Mouse (Mus musculus) heart, embryonic 10.5 days (tissue): ENCODE results near the gene Tra2a. TPM values are rescaled to one million over a fixed set of nuclear protein-coding genes. Genes with fewer than 3 reads are reported as not detected.
"Not testable (repeated sequence)": the region's sequence is repeated elsewhere in the genome, so short reads cannot be mapped to it uniquely, and the experiment has no call there.

Source experiments
- DNase-seq: peaks from one replicate; pipeline ENCODE4 v3.0.0-alpha.2; 2017; ENCODE audit warnings: low spot score
- H3K27ac ChIP-seq: fragments of 300-500 bp; sonication (generic); 2 replicates; pipeline ENCODE4 v1.5.1; 2016; ENCODE audit warnings: mild to moderate bottlenecking
- H3K27me3 ChIP-seq: fragments of 300-500 bp; sonication (generic); 2 replicates; pipeline ENCODE4 v1.6.1; 2016; ENCODE audit warnings: mild to moderate bottlenecking; ENCODE audit not compliant: poor library complexity, insufficient read depth, severe bottlenecking
- H3K36me3 ChIP-seq: fragments of 300-500 bp; sonication (generic); 2 replicates; pipeline ENCODE4 v1.6.1; 2016; ENCODE audit warnings: mild to moderate bottlenecking, moderate library complexity
- H3K4me1 ChIP-seq: fragments of 300-500 bp; sonication (generic); 2 replicates; pipeline ENCODE4 v1.6.1; 2016; ENCODE audit warnings: mild to moderate bottlenecking
- H3K4me3 ChIP-seq: fragments of 300-500 bp; sonication (generic); 2 replicates; pipeline ENCODE4 v1.5.1; 2016; ENCODE audit warnings: mild to moderate bottlenecking, moderate library complexity
- H3K9me3 ChIP-seq: fragments of 300-500 bp; sonication (generic); 2 replicates; pipeline ENCODE4 v1.6.1; 2016; ENCODE audit warnings: mild to moderate bottlenecking, moderate library complexity
- WGBS: fragments of 180-500 bp; shearing (Covaris S2); methylation state at CpG from one replicate; pipeline ENCODE4 v1.1.7; 2016; 5-methylcytosine and 5-hydroxymethylcytosine counted together
- polyA plus RNA-seq: library from polyadenylated mRNA; unstranded; fragments of >200 nt; fragmentation: Nextera tagmentation; extraction: Ambion mirVana; gene quantifications from 2 replicates; pipeline ENCODE4 v1.2.1, GENCODE M21; 2016

Tra2a gene
- polyA plus RNA-seq = 63.9 and 87.2 TPM in 2 replicates

GRCm38 (mm10) chr6:49263847-49264243, at the start of gene Tra2a:
Tra2a (minus strand) TSS chr6:49264033.
- Histone ChIP-seq H3K27ac (peak within 1 kb of the TSS; percentile 95), H3K4me1 (peaks cover 23% of the 10 kb centered on the region; the same call in 1 of the 2 replicates), H3K4me3 (peak within 1 kb of the TSS; percentile 84), H3K9me3 (no peaks in the 10 kb centered on the region), H3K36me3 (no peaks in the 10 kb centered on the region), H3K27me3 (no peaks in the 10 kb centered on the region)
- WGBS = under 1% methylated on average over 39 of the region's 39 CpGs
- DNase-seq = peak; percentile 98

- Histone ChIP-seq H3K9me3 (no peaks in the 10 kb centered on the region), H3K27ac (no peak overlapping the region), H3K4me3 (no peak overlapping the region), H3K36me3 (no peaks in the 10 kb centered on the region), H3K4me1 (no peaks in the 10 kb centered on the region), H3K27me3 (no peaks in the 10 kb centered on the region)
- DNase-seq = no peak
Measured at GRCm38 (mm10) chr6:49298286-49298685, 34.5 kb upstream of the Tra2a start.

- Histone ChIP-seq H3K4me3 (no peak overlapping the region), H3K27me3 (no peaks in the 10 kb centered on the region), H3K9me3 (no peaks in the 10 kb centered on the region), H3K27ac (no peak overlapping the region), H3K4me1 (no peaks in the 10 kb centered on the region), H3K36me3 (no peaks in the 10 kb centered on the region)
- WGBS = 83% methylated on average over 1 of the region's 1 CpGs
- no peak for DNase-seq
Measured at GRCm38 (mm10) chr6:49282122-49282521, 18.3 kb upstream of the Tra2a start.

DNA sequence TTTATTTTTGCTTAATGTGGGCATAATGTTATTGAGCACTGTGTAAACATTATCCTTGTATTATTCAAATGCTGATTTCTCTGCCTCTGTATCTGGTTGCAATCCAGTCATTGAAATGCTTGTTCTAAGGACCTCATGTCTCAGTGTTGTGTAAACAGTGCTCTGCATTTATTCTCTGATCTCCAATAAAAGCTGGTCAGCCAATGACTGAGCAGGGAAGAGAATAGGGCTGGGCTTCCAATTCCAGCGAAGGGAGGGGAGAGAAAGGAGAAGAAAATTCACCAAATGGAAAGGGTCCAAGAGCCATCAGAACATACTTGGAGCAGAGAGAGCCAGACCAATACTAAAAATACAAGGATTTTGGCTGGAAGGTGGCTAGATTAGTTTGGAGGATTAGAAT, 17.1 kb upstream of the Tra2a start:
- Histone ChIP-seq H3K27ac (no peak overlapping the region), H3K9me3 (no peaks in the 10 kb centered on the region), H3K4me3 (no peak overlapping the region), H3K4me1 (no peaks in the 10 kb centered on the region), H3K27me3 (no peaks in the 10 kb centered on the region), H3K36me3 (no peaks in the 10 kb centered on the region)
- 61% methylated on average over 1 of the region's 1 CpGs for WGBS
- DNase-seq = no peak

DNA sequence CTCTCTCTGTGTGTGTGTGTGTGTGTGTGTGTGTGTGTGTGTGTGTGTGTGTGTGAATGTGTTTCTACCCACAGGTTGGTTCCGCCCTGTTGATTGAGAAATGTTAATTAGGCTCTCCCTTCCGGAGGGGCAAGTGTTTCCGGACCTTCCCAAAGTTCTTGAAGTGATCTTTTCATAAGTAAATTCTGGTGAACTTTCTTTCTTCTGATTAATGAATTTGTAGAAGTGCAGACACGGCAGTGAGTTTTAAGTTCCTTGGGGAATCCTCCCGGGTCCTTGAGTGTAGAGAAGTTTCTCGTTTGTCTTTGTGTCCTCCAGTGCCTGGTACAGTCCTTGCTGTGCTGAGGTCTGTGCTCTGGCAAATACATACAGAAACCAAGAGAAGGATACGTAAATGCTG, 11.5 kb upstream of the Tra2a start:
- Histone ChIP-seq H3K27me3 (no peaks in the 10 kb centered on the region), H3K4me1 (no peaks in the 10 kb centered on the region)
- WGBS = 87% methylated on average over 7 of the region's 7 CpGs

GRCm38 (mm10) chr6:49274416-49275091, 10.7 kb upstream of the Tra2a start:
- no peak overlapping the region for H3K27ac ChIP-seq
- no peaks in the 10 kb centered on the region for H3K9me3 ChIP-seq
- no peak overlapping the region for H3K4me3 ChIP-seq
- no peaks in the 10 kb centered on the region for H3K4me1 ChIP-seq
- no peaks in the 10 kb centered on the region for H3K36me3 ChIP-seq
- DNase-seq = no peak
- no peaks in the 10 kb centered on the region for H3K27me3 ChIP-seq
- 66% methylated on average over 8 of the region's 9 CpGs for WGBS

More for the DNA sequence above, 11.5 kb upstream of the Tra2a start:
- Histone ChIP-seq H3K36me3 (no peaks in the 10 kb centered on the region), H3K9me3 (no peaks in the 10 kb centered on the region), H3K27ac (no peak overlapping the region), H3K4me3 (no peak overlapping the region)
- no peak for DNase-seq

- WGBS = 48% methylated on average over 4 of the region's 4 CpGs
- H3K27me3 ChIP-seq = no peaks in the 10 kb centered on the region
- no peaks in the 10 kb centered on the region for H3K36me3 ChIP-seq
- no peaks in the 10 kb centered on the region for H3K4me1 ChIP-seq
- no peak overlapping the region for H3K4me3 ChIP-seq
- no peak for DNase-seq
- no peaks in the 10 kb centered on the region for H3K9me3 ChIP-seq
- no peak overlapping the region for H3K27ac ChIP-seq
Measured at GRCm38 (mm10) chr6:49273934-49274333, 10.1 kb upstream of the Tra2a start.

DNA sequence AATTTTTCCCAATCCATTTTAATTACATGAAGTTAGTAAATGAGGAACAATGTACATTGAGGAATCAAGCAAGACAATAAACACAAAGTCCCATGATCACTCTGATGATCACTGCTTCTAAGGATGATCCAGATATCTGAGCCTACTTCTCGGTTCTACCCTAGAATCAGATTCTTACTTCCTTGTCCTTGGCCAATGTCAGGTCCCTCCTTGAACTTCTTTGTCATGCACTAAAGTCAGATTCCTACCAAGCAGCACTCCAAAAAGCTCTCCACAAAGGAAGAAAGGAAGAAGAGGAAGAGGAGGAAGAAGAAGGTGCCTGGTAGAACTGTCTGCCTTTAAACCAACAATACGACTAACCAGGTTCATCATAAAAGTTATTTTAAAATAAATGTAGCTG, 9.0 kb upstream of the Tra2a start:
- H3K4me3 ChIP-seq = no peak overlapping the region
- H3K36me3 ChIP-seq = no peaks in the 10 kb centered on the region
- 83% methylated on average over 2 of the region's 2 CpGs for WGBS
- DNase-seq = no peak
- H3K27me3 ChIP-seq = no peaks in the 10 kb centered on the region
- no peaks in the 10 kb centered on the region for H3K4me1 ChIP-seq
- H3K27ac ChIP-seq = no peak overlapping the region
- H3K9me3 ChIP-seq = no peaks in the 10 kb centered on the region

- DNase-seq = no peak
Measured at GRCm38 (mm10) chr6:49271815-49272214, 8.0 kb upstream of the Tra2a start.

DNA sequence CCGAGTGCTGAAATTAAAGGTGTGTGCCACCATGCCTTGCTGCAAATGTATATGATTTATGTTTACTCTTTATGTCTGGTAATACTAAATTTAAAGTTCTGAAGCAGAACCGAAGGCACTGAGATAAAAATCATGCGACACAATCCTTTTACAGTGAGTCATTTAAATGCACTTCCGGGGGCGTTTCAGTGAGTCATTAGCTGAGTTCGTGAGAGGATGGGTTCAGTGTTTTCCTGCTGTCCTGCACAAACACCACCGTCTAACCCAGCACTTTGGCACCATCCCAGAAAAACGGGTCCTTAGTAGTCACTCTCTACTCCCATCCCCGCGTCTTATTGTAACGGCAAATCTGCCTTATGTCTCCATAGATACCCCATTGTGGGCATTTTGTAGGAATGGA, 6.1 kb upstream of the Tra2a start:
- Histone ChIP-seq H3K27ac (no peak overlapping the region), H3K36me3 (no peaks in the 10 kb centered on the region), H3K4me1 (no peaks in the 10 kb centered on the region), H3K4me3 (no peak overlapping the region), H3K27me3 (no peaks in the 10 kb centered on the region), H3K9me3 (no peaks in the 10 kb centered on the region)
- WGBS = 66% methylated on average over 11 of the region's 11 CpGs
- DNase-seq = no peak

More at GRCm38 (mm10) chr6:49271815-49272214, 8.0 kb upstream of the Tra2a start:
- no peak overlapping the region for H3K27ac ChIP-seq
- no peaks in the 10 kb centered on the region for H3K4me1 ChIP-seq
- 74% methylated on average over 6 of the region's 6 CpGs for WGBS
- H3K4me3 ChIP-seq = no peak overlapping the region
- no peaks in the 10 kb centered on the region for H3K27me3 ChIP-seq
- no peaks in the 10 kb centered on the region for H3K36me3 ChIP-seq
- no peaks in the 10 kb centered on the region for H3K9me3 ChIP-seq

GRCm38 (mm10) chr6:49269200-49269599, 5.4 kb upstream of the Tra2a start:
- 18% methylated on average over 5 of the region's 5 CpGs for WGBS
- Histone ChIP-seq H3K36me3 (no peaks in the 10 kb centered on the region), H3K9me3 (no peaks in the 10 kb centered on the region), H3K27ac (no peak overlapping the region), H3K4me3 (no peak overlapping the region), H3K27me3 (no peaks in the 10 kb centered on the region), H3K4me1 (no peaks in the 10 kb centered on the region)
- peak; percentile 86 for DNase-seq

GRCm38 (mm10) chr6:49267686-49268085, 3.9 kb upstream of the Tra2a start:
- no peak for DNase-seq
- Histone ChIP-seq H3K4me1 (no peaks in the 10 kb centered on the region), H3K27me3 (no peaks in the 10 kb centered on the region), H3K27ac (no peak overlapping the region), H3K4me3 (no peak overlapping the region), H3K9me3 (no peaks in the 10 kb centered on the region), H3K36me3 (no peaks in the 10 kb centered on the region)
- WGBS = 45% methylated on average over 4 of the region's 4 CpGs

GRCm38 (mm10) chr6:49265207-49265606, 1.4 kb upstream of the Tra2a start:
- H3K27ac ChIP-seq, DNase-seq, H3K36me3 ChIP-seq, H3K4me3 ChIP-seq, H3K27me3 ChIP-seq, H3K9me3 ChIP-seq: not testable (repeated sequence)
- peaks cover 14% of the 10 kb centered on the region; the same call in 1 of the 2 replicates for H3K4me1 ChIP-seq
- 100% methylated on average over 1 of the region's 1 CpGs for WGBS

DNA sequence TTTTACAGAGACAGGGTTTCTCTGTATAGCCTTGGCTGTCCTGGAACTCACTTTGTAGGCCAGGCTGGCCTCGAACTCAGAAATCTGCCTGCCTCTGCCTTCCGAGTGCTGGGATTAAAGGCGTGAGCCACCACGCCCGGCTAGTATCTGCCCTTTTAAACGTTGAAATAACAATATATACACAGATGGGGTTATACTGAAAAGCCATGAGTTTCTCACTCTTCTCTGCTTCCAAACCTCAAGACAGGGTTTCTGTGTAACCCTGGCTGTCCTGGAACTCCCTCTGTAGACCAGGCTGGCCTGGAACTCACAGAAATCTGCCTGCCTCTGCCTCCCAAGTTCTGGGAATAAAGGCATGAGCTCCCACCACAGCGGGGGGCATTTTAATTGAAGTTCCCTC, 613 bp upstream of the Tra2a start:
- 84% methylated on average over 7 of the region's 7 CpGs for WGBS
- not testable (repeated sequence) for H3K36me3 ChIP-seq, DNase-seq, H3K27me3 ChIP-seq, H3K9me3 ChIP-seq
- H3K27ac ChIP-seq = peak overlapping the region; percentile 95
- H3K4me1 ChIP-seq = peaks cover 18% of the 10 kb centered on the region; the same call in 1 of the 2 replicates
- peak overlapping the region; percentile 84; the same call in 1 of the 2 replicates for H3K4me3 ChIP-seq
